Mouse (Mus musculus): Measurements from ENCODE around the gene Srrt. TPM values are rescaled to one million over a fixed set of nuclear protein-coding genes. Genes with fewer than 3 reads are reported as not detected.
A peak's percentile ranks its signal among the peaks of the same experiment; 100 is the strongest.

Gene Srrt
- polyA plus RNA-seq, 1 experiment from 2014 or later: 97.2 TPM

DNA sequence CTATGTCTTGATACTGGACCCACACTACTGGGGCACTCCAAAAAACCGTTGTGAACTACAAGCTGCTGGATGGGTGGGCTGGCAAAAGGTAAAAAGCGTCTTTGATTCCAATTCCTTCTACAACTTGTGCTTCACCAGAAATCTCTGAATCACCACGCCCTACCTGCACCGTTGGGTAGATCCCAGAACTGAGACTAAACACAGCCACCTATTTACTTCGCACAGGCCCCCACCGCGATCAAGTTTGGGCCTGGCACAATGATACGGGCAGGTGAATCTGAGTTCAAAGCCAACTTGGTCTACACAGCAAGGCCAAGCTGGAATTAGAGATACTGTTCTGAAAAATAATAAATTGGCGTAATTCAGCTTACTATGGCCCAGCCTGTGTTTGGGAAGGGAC lies 12.2 kb downstream of the Srrt start:
- H3K27me3 ChIP-seq (ENCODE audit: control insufficient read depth, insufficient read depth, low read depth, low read length): no peaks in the 10 kb centered on the region
- peak overlapping the region; percentile 55; the same call in 1 of the 2 replicates for H3K4me3 ChIP-seq (ENCODE audit: low read depth, low read length)
- peak overlapping the region; percentile 95 for H3K4me2 ChIP-seq (ENCODE audit: low read length)
- H3K36me3 ChIP-seq (ENCODE audit: control insufficient read depth, insufficient read depth, low read length): peaks cover 32% of the 10 kb centered on the region
- WGBS: 83% methylated on average over 9 of the region's 9 CpGs
- H3K9ac ChIP-seq (ENCODE audit: low read depth, low read length): peak overlapping the region; percentile 81
- no peak overlapping the region for H3K27ac ChIP-seq (ENCODE audit: low read length)
- H3K4me1 ChIP-seq (ENCODE audit: control insufficient read depth, insufficient read depth, low read length): peaks cover 16% of the 10 kb centered on the region
- ATAC-seq: no peak
- no peaks in the 10 kb centered on the region for H3K9me3 ChIP-seq (replicated peaks; ENCODE audit: control insufficient read depth, low read length, poor library complexity, severe bottlenecking)

DNA sequence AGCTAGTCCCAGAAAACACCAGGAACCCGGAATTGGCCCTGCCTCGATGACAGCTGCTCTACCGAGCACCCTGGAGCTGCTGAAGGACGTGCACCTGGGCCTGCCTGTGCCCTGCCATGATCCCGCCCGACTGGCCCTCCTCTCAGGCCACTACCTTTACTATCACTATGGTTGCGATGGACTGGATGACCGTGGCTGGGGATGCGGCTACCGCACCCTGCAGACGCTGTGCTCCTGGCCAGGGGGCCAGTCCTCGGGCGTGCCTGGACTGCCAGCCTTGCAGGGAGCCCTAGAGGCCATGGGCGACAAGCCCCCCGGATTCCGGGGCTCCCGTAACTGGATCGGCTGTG lies 12.8 kb downstream of the Srrt start:
- WGBS: 8% methylated on average over 18 of the region's 18 CpGs
- H3K4me1 ChIP-seq (ENCODE audit: control insufficient read depth, insufficient read depth, low read length): peaks cover 16% of the 10 kb centered on the region
- H3K36me3 ChIP-seq (ENCODE audit: control insufficient read depth, insufficient read depth, low read length): peaks cover 27% of the 10 kb centered on the region
- peak overlapping the region; percentile 95 for H3K4me2 ChIP-seq (ENCODE audit: low read length)
- H3K9ac ChIP-seq (ENCODE audit: low read depth, low read length): peak overlapping the region; percentile 81
- H3K27me3 ChIP-seq (ENCODE audit: control insufficient read depth, insufficient read depth, low read depth, low read length): 0 out of 2 replicates have a peak, but pooled peaks cover 4% of the 10 kb centered on the region
- H3K4me3 ChIP-seq (ENCODE audit: low read depth, low read length): peak overlapping the region; percentile 55
- no peaks in the 10 kb centered on the region for H3K9me3 ChIP-seq (replicated peaks; ENCODE audit: control insufficient read depth, low read length, poor library complexity, severe bottlenecking)
- H3K27ac ChIP-seq (ENCODE audit: low read length): peak overlapping the region; percentile 85
- ATAC-seq: peak; percentile 59

DNA sequence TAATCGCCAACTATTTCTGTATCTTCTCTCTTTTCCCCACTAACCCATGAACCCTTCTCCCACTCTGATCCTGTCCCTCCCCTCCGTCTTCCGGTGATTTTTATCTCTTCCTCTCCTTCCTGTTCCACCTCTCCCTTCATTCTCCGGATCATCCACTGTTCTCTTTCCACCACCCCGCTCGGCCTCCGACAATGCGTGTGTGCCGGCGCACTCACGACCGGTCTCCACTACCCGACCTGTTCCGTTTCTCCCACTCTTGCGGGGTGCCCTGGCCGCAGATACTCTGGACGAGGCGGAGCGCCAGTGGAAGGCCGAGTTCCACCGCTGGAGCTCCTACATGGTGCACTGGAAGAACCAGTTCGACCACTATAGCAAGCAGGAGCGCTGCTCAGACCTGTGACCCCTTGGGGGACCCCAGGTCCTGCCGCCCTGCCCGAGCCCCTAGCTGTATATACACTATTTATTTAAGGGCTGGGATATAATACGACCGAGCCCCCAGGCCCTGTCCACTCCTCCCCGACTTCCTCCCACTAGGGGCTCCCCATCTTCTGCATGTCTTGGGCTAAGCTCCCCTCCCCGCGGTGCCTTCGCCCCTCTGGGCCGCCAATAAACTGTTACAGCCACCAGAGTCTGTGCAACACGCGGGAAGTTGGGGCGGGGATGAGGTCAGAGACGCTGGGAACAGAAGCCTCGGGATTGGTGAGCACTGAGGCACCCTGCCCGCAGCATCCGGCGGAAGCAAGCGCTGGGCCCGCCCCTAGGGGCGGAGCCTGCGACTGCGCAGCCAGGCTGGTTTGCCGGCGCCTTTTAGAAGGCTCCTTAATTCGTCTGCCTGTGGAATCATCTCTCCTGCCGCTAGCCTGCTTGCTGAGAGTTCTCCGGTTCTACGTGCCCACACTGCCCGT lies 13.4 kb downstream of the Srrt start, which contains the start of gene Ufsp1:
Gene Ufsp1 (plus strand): TSS at position 791 of the 905 bp plus-strand sequence.
- H3K36me3 ChIP-seq (ENCODE audit: control insufficient read depth, insufficient read depth, low read length): peaks cover 25% of the 10 kb centered on the region
- peaks cover 16% of the 10 kb centered on the region for H3K4me1 ChIP-seq (ENCODE audit: control insufficient read depth, insufficient read depth, low read length)
- H3K27me3 ChIP-seq (ENCODE audit: control insufficient read depth, insufficient read depth, low read depth, low read length): 0 out of 2 replicates have a peak, but pooled peaks cover 4% of the 10 kb centered on the region
- WGBS: under 1% methylated on average over 52 of the region's 52 CpGs
- no peaks in the 10 kb centered on the region for H3K9me3 ChIP-seq (replicated peaks; ENCODE audit: control insufficient read depth, low read length, poor library complexity, severe bottlenecking)
- H3K4me2 ChIP-seq (ENCODE audit: low read length): peak within 1 kb of the TSS; percentile 95
- peak within 1 kb of the TSS; percentile 86 for H3K27ac ChIP-seq (ENCODE audit: low read length)
- peak; percentile 97 for ATAC-seq
- H3K4me3 ChIP-seq (ENCODE audit: low read depth, low read length): peak within 1 kb of the TSS; percentile 55
- H3K9ac ChIP-seq (ENCODE audit: low read depth, low read length): peak within 1 kb of the TSS; percentile 81

DNA sequence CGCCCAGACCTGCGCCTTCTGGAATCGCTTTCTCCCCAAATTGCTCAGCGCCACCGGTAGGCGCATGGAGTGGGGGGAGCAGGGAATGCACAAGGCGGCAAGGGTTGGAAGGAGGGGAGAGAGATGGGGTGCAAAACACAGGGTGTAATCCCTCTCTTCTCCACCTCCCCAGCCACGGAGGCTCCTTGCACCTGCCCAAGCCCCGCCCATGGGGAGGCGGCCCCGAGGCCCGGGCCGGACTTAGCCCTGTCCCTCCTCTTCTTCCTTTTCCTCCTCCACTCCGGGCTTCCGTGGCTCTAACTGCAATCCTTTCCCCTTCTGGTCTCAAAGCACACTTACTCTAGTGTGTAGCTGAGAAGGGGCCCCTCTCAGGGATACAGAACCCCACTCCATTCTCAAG lies 14.2 kb downstream of the Srrt start:
- H3K4me1 ChIP-seq (ENCODE audit: control insufficient read depth, insufficient read depth, low read length): peaks cover 18% of the 10 kb centered on the region
- peak overlapping the region; percentile 55 for H3K4me3 ChIP-seq (ENCODE audit: low read depth, low read length)
- peak overlapping the region; percentile 86 for H3K27ac ChIP-seq (ENCODE audit: low read length)
- WGBS: 0% methylated on average over 14 of the region's 15 CpGs
- peaks cover 22% of the 10 kb centered on the region for H3K36me3 ChIP-seq (ENCODE audit: control insufficient read depth, insufficient read depth, low read length)
- H3K9ac ChIP-seq (ENCODE audit: low read depth, low read length): peak overlapping the region; percentile 81
- H3K9me3 ChIP-seq (replicated peaks; ENCODE audit: control insufficient read depth, low read length, poor library complexity, severe bottlenecking): no peaks in the 10 kb centered on the region
- H3K27me3 ChIP-seq (ENCODE audit: control insufficient read depth, insufficient read depth, low read depth, low read length): 0 out of 2 replicates have a peak, but pooled peaks cover 4% of the 10 kb centered on the region
- peak overlapping the region; percentile 95 for H3K4me2 ChIP-seq (ENCODE audit: low read length)
- no peak for ATAC-seq

DNA sequence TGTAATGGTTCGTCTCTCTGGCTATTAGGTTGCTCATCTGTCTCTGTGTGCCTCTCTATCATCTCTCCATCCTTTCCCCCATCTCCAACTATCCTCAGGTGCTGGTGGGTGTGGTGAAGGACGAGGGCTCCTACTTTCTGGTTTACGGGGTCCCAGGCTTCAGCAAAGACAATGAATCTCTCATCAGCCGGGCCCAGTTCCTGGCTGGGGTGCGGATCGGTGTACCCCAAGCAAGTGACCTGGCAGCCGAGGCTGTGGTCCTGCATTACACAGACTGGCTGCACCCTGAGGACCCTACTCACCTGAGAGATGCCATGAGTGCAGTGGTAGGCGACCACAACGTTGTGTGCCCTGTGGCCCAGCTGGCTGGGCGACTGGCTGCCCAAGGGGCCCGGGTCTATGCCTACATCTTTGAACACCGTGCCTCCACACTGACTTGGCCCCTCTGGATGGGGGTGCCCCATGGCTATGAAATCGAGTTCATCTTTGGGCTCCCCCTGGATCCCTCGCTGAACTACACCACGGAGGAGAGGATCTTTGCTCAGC lies 16.0 kb downstream of the Srrt start:
- WGBS: 78% methylated on average over 15 of the region's 15 CpGs
- Histone ChIP-seq H3K36me3 (ENCODE audit: control insufficient read depth, insufficient read depth, low read length) (peaks cover 5% of the 10 kb centered on the region), H3K4me1 (ENCODE audit: control insufficient read depth, insufficient read depth, low read length) (peaks cover 27% of the 10 kb centered on the region), H3K4me3 (ENCODE audit: low read depth, low read length) (no peak overlapping the region), H3K9me3 (replicated peaks; ENCODE audit: control insufficient read depth, low read length, poor library complexity, severe bottlenecking) (no peaks in the 10 kb centered on the region), H3K27ac (ENCODE audit: low read length) (no peak overlapping the region), H3K4me2 (ENCODE audit: low read length) (no peak overlapping the region), H3K27me3 (ENCODE audit: control insufficient read depth, insufficient read depth, low read depth, low read length) (0 out of 2 replicates have a peak, but pooled peaks cover 4% of the 10 kb centered on the region), H3K9ac (ENCODE audit: low read depth, low read length) (no peak overlapping the region)
- no peak for ATAC-seq

DNA sequence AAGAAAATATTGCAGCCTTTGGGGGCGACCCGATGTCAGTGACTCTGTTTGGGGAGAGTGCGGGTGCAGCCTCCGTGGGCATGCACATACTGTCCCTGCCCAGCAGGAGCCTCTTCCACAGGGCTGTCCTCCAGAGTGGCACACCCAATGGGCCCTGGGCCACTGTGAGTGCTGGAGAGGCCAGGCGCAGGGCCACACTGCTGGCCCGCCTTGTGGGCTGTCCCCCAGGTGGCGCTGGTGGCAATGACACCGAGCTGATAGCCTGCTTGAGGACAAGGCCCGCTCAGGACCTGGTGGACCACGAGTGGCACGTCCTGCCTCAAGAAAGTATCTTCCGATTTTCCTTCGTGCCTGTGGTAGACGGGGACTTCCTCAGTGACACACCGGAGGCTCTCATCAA lies 16.8 kb downstream of the Srrt start:
- Histone ChIP-seq H3K4me3 (ENCODE audit: low read depth, low read length) (no peak overlapping the region), H3K4me1 (ENCODE audit: control insufficient read depth, insufficient read depth, low read length) (peaks cover 32% of the 10 kb centered on the region)

DNA sequence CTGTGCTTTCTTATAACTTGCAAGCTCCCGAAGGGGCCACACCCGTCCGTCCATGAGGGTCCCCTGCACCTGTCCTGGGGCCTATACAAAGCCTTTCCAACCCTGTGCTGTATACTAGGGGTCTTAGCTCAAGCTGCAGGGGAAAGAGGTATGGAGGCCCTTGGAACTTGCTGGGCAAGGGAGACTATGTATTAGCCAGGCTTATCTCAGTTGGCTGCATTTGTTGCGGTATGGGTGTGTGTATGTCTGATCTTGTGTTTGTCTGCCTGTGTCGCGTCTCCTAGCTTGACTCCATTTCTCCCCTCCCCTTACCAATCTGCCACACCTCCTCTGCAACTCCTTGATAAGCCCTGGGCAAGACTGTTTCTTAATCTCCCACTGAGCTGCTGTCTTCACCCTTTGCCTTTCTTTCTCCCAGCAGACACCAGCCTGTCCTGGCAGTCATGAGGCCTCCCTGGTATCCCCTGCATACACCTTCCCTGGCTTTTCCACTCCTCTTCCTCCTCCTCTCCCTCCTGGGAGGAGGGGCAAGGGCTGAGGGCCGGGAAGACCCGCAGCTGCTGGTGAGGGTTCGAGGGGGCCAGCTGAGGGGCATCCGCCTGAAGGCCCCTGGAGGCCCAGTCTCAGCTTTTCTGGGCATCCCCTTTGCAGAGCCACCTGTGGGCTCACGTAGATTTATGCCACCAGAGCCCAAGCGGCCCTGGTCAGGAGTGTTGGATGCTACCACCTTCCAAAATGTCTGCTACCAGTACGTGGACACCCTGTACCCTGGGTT lies 17.7 kb downstream of the Srrt start:
- H3K27me3 ChIP-seq (ENCODE audit: control insufficient read depth, insufficient read depth, low read depth, low read length): 0 out of 2 replicates have a peak, but pooled peaks cover 4% of the 10 kb centered on the region
- peak overlapping the region; percentile 70 for H3K9ac ChIP-seq (ENCODE audit: low read depth, low read length)
- H3K27ac ChIP-seq (ENCODE audit: low read length): no peak overlapping the region
- WGBS: 56% methylated on average over 13 of the region's 13 CpGs
- no peaks in the 10 kb centered on the region for H3K9me3 ChIP-seq (replicated peaks; ENCODE audit: control insufficient read depth, low read length, poor library complexity, severe bottlenecking)
- peak overlapping the region; percentile 94 for H3K4me2 ChIP-seq (ENCODE audit: low read length)
- peak overlapping the region; percentile 64 for H3K4me3 ChIP-seq (ENCODE audit: low read depth, low read length)
- no peaks in the 10 kb centered on the region for H3K36me3 ChIP-seq (ENCODE audit: control insufficient read depth, insufficient read depth, low read length)
- ATAC-seq: no peak
- peaks cover 28% of the 10 kb centered on the region for H3K4me1 ChIP-seq (ENCODE audit: control insufficient read depth, insufficient read depth, low read length)

More for the DNA sequence above, 16.8 kb downstream of the Srrt start:
- no peak for ATAC-seq
- no peak overlapping the region for H3K27ac ChIP-seq (ENCODE audit: low read length)
- WGBS: 28% methylated on average over 15 of the region's 15 CpGs
- peaks cover 3% of the 10 kb centered on the region; the same call in 1 of the 2 replicates for H3K36me3 ChIP-seq (ENCODE audit: control insufficient read depth, insufficient read depth, low read length)
- no peak overlapping the region for H3K9ac ChIP-seq (ENCODE audit: low read depth, low read length)
- H3K9me3 ChIP-seq (replicated peaks; ENCODE audit: control insufficient read depth, low read length, poor library complexity, severe bottlenecking): no peaks in the 10 kb centered on the region
- 0 out of 2 replicates have a peak, but pooled peaks cover 4% of the 10 kb centered on the region for H3K27me3 ChIP-seq (ENCODE audit: control insufficient read depth, insufficient read depth, low read depth, low read length)
- H3K4me2 ChIP-seq (ENCODE audit: low read length): peak overlapping the region; percentile 35

DNA sequence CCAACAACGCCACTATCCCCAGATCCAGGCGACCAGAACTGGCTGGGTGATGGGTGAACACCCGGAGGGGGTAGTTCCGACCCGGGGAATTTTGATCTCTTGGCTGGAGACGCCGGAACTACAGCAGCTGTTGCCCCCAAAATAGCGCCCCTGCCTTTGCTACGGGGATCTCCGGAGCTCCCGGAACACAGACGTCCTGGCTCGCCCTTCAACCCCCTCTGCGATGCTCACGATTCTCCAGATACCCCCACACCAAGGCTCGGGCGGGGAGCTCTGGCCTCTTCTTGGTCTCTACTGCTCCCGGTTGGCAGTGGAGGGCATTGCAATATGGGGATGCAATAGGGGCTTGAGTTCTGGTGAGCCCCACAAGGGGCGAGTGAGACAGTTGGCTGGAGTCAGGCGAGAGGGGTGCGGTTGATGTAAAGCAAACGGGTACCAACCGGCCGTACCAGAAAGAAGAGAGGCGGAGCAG lies 18.4 kb downstream of the Srrt start:
- Histone ChIP-seq H3K9me3 (replicated peaks; ENCODE audit: control insufficient read depth, low read length, poor library complexity, severe bottlenecking) (no peaks in the 10 kb centered on the region), H3K36me3 (ENCODE audit: control insufficient read depth, insufficient read depth, low read length) (no peaks in the 10 kb centered on the region), H3K27me3 (ENCODE audit: control insufficient read depth, insufficient read depth, low read depth, low read length) (0 out of 2 replicates have a peak, but pooled peaks cover 4% of the 10 kb centered on the region), H3K27ac (ENCODE audit: low read length) (no peak overlapping the region; the same call in 1 of the 2 replicates), H3K4me1 (ENCODE audit: control insufficient read depth, insufficient read depth, low read length) (peaks cover 26% of the 10 kb centered on the region), H3K4me2 (ENCODE audit: low read length) (peak overlapping the region; percentile 94), H3K9ac (ENCODE audit: low read depth, low read length) (peak overlapping the region; percentile 70), H3K4me3 (ENCODE audit: low read depth, low read length) (peak overlapping the region; percentile 64)
- no peak for ATAC-seq
- WGBS: 2% methylated on average over 25 of the region's 25 CpGs
